Mouse (Mus musculus): ENCODE results near the gene Klhl21.
"Not testable (repeated sequence)": the region's sequence is repeated elsewhere in the genome, so short reads cannot be mapped to it uniquely, and the experiment has no call there.

Gene Klhl21

GRCm38 (mm10) chr4:152021568-152022097, 13.0 kb downstream of the Klhl21 start:
- no peak for DNase-seq (ENCODE audit: low spot score)

GRCm38 (mm10) chr4:152022506-152022905, 13.9 kb downstream of the Klhl21 start:
- no peak for DNase-seq (ENCODE audit: low spot score)

- DNase-seq (ENCODE audit: low spot score) = no peak
These were observed 15.9 kb downstream of the Klhl21 start for GRCm38 (mm10) chr4:152024525-152024924.

GRCm38 (mm10) chr4:152026751-152027508, 18.3 kb downstream of the Klhl21 start:
- no peak for DNase-seq (ENCODE audit: low spot score)

- DNase-seq (ENCODE audit: low spot score) = peak; percentile 95
These were observed 18.9 kb downstream of the Klhl21 start, which contains the start of gene Zbtb48 for GRCm38 (mm10) chr4:152027524-152027923. Gene Zbtb48, minus strand, starts transcription at chr4:152027671.

GRCm38 (mm10) chr4:152028456-152028855, 19.9 kb downstream of the Klhl21 start:
- no peak for DNase-seq (ENCODE audit: low spot score)

- no peak for DNase-seq (ENCODE audit: low spot score)
These were observed 20.5 kb downstream of the Klhl21 start for GRCm38 (mm10) chr4:152029087-152029486.

GRCm38 (mm10) chr4:152029997-152030396, 21.4 kb downstream of the Klhl21 start:
- no peak for DNase-seq (ENCODE audit: low spot score)

GRCm38 (mm10) chr4:152032922-152033321, 24.3 kb downstream of the Klhl21 start:
- no peak for DNase-seq (ENCODE audit: low spot score)

GRCm38 (mm10) chr4:152036464-152036863, 27.9 kb downstream of the Klhl21 start:
- DNase-seq (ENCODE audit: low spot score) = not testable (repeated sequence)

GRCm38 (mm10) chr4:152038225-152038984, 29.8 kb downstream of the Klhl21 start, which contains the start of gene Tas1r1:
Gene Tas1r1, minus strand, starts transcription at chr4:152038568.
- DNase-seq (ENCODE audit: low spot score) = no peak

GRCm38 (mm10) chr4:152038985-152039830, 30.6 kb downstream of the Klhl21 start, which contains the start of gene Nol9:
Gene Nol9, plus strand, starts transcription at chr4:152039321.
- peak; percentile 87 for DNase-seq (ENCODE audit: low spot score)

- no peak for DNase-seq (ENCODE audit: low spot score)
These were observed 31.3 kb downstream of the Klhl21 start for GRCm38 (mm10) chr4:152039831-152040310.

GRCm38 (mm10) chr4:152041924-152042641, 33.5 kb downstream of the Klhl21 start:
- no peak for DNase-seq (ENCODE audit: low spot score)

GRCm38 (mm10) chr4:152043171-152043570, 34.6 kb downstream of the Klhl21 start:
- DNase-seq (ENCODE audit: low spot score) = no peak

GRCm38 (mm10) chr4:152044609-152045008, 36.0 kb downstream of the Klhl21 start:
- no peak for DNase-seq (ENCODE audit: low spot score)

- no peak for DNase-seq (ENCODE audit: low spot score)
These were observed 53.9 kb downstream of the Klhl21 start for GRCm38 (mm10) chr4:152062390-152063110.

- DNase-seq (ENCODE audit: low spot score) = no peak
These were observed 58.7 kb downstream of the Klhl21 start for GRCm38 (mm10) chr4:152067280-152067679.

Measured in left cerebral cortex, adult 11 months (tissue).